Mouse (Mus musculus): Measurements from ENCODE around the gene Rpa1.

GRCm38 (mm10) chr11:75337246-75337645 lies 10.9 kb downstream of the Rpa1 start:
- TF ChIP-seq CTCF (IDR thresholded peaks at IDR 0.05; ENCODE audit: insufficient read depth, low read length): no peak
- TF ChIP-seq POLR2A (IDR thresholded peaks at IDR 0.05; ENCODE audit: borderline replicate concordance, extremely low read depth, low read depth, low read length): no peak

All from lung, adult 2 months (tissue).